Mouse (Mus musculus): ENCODE measurements around the gene Csrp1.
A peak's percentile ranks its signal among the peaks of the same experiment; 100 is the strongest.

The Csrp1 gene

DNA sequence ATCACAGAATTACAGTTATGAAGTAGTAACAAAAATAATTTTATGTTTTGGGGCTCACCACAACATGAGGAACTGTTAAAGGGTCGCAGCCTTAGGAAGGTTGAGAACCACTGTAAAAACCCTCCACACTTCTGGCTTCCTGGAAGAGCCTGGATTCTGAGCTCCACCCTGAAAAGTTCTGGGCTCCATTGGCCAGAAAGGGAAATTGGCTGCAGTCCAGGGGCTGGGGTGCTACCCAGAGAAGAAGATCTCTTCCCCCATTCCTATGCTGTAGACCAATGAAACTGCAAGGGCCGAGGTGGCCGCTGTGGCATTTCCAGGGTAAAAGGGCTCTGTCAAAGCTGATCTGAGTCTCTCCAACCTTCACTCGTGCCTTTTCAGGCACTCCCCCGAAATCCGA lies 21.8 kb upstream of the Csrp1 start:
- no peak for DNase-seq (ENCODE audit: low read depth, low spot score)

DNA sequence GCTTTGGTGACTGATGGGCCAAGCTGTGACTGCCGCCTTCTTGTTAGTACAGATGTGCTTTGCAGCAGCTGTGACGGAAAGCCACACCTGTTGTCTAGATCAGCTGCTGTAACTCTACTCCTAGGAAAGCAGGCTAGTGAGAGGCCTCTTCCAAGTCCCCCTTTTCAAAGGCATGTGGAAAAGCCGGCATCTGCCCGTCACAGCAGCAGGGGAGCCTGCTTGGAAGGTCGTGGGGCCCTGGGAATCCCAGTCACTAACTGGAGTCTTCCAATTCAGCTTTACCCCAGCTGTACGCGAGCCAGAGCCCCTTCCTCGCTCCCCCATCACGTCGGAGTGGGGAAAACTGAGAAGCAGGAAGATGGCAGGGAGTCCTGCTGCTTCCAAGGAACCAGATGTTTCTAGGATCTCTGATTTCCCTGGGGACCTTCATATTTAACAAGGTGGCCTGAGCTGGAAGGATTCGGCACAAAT lies 21.4 kb upstream of the Csrp1 start:
- no peak for DNase-seq (ENCODE audit: low read depth, low spot score)

DNA sequence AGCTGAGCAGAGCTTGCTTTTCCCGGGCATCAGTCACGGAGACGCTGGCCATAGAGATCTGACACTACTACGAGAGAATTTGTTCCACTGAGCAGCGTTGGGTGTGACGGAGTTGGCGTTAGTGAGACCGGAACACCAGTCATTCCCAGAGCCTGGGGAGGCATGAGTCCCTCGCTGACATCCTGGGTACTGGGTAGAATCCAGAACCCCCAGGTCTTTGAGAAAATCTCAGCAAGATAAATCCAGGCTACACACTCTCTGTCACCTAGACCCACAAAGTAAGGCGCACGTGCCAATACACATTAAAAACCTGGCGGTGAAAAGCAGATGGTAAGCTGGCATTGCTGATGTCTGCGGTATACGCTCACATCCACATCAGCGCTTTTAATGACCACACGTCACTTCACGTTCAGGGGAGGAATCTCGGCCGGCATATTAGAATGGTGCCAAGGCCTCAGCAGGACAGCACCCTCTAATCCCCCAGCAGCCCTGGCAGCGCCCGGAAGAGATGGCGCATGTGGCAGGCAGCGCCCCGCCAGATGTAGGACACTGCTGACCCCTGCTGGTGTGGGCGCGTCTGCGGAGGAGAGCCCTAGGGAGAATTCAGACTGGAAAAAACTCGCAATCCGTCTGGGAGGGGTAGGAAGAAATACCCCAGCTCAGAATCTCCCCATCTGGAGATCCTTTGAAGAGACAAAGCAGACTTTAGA lies 20.7 kb upstream of the Csrp1 start:
- peak; percentile 57 for DNase-seq (ENCODE audit: low read depth, low spot score)

GRCm38 (mm10) chr1:135699892-135700291 lies 20.0 kb upstream of the Csrp1 start:
- no peak for DNase-seq (ENCODE audit: low read depth, low spot score)

- DNase-seq (ENCODE audit: low read depth, low spot score), result peak; percentile 89
Observed at GRCm38 (mm10) chr1:135700605-135701004, 19.3 kb upstream of the Csrp1 start.

DNA sequence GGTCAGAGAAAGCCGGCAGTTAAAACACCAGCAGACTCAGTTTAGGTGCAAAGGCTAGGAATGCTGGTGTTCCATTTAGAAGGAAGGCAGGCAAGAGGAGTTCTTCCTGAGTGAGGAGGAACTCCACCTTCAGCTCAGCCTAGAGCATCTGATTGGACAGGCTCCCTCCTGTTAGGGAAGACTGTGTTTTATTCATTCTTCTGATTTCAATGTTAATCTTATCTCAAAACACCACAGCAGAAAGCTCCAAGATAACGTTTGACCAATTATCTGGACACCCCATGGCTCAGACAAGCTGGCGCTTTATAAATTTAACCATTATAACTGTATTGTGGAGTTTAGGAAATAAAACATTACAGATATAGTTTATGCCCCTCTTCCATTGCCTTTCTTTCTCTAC lies 18.5 kb upstream of the Csrp1 start:
- no peak for DNase-seq (ENCODE audit: low read depth, low spot score)

DNA sequence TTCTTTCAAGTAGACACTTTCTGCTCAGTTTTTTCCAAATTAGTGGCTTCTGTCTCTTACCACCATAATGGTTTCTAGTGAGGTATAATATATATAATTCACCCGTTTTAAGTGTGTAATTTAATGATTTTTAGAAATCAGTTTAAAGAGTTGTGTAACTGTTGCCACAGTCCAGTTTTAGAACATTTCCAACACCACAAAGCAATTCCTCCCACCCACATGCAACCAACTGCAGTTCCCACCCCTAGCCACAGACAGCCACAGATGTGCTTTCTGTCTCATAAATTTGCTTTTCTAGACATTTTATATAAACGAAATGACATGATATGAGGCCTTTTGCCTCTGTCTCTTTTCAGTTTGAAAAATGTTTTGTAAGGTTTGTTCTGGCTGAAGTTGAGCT lies 17.1 kb upstream of the Csrp1 start:
- DNase-seq (ENCODE audit: low read depth, low spot score), result no peak

- no peak for DNase-seq (ENCODE audit: low read depth, low spot score)
Observed at GRCm38 (mm10) chr1:135704317-135704821, 15.5 kb upstream of the Csrp1 start.

- no peak for DNase-seq (ENCODE audit: low read depth, low spot score)
Observed at GRCm38 (mm10) chr1:135708369-135708768, 11.5 kb upstream of the Csrp1 start.

- DNase-seq (ENCODE audit: low read depth, low spot score), result no peak
Observed at GRCm38 (mm10) chr1:135711126-135711525, 8.7 kb upstream of the Csrp1 start.

DNA sequence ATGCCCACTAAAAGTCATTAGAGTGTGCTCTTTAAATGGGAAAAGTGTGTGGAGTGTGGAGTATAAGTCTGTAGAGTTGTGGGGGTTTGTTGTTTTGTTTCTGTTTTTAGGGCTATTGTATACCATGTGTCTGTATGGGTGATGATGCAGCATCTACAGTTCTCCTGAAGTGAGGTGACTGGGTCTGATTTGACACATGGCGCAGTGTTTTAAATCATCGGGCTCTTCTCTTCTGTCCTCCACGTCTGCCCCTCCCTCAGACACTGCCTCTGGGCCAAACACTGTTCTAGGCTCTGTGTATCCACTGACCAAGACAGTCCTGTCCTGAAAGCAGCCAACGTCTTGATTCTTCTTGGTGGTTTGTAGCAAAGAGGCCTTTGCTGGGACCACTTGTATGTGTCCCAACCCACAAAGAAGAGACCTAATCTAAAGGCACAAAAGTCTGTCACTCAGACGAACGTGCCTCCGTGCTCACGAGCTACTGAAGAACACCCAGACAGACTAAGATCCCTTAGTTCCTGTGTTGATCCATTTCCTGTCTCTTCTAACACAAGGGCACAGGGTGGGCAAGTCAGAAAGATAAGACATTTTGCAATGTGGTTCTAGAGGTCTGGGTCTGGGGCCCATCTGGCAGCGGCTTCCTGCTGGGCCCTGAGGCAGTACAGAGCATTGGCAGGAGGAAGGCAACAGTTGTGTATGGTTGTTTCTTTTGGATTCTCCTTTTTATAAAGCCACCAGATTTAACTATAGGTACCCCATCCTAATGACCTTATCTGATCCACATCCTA lies 5.6 kb upstream of the Csrp1 start:
- no peak for DNase-seq (ENCODE audit: low read depth, low spot score)

- no peak for DNase-seq (ENCODE audit: low read depth, low spot score)
Observed at GRCm38 (mm10) chr1:135714901-135715609, 4.8 kb upstream of the Csrp1 start.

DNA sequence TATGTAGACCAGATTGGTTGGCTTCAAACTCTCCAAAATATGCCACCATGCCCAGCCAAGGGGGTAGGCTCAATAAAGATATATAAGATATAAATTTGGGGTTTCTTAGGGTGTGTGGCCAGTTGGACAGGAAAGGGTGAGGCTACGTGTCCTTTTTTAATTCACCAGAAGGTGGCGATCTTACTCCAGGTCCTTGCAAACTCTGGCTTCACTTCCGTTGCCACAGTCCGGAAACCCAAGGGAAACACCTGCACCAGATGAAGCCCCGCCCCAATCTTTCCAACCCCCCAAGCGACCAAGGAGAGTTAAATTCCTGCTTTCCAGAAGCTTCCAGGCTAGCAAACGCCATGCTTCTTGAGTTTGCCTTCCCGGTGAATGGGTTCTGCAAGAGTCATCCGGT lies 375 bp upstream of the Csrp1 start:
- peak; percentile 91 for DNase-seq (ENCODE audit: low read depth, low spot score)

- DNase-seq (ENCODE audit: low read depth, low spot score), result no peak
Observed at GRCm38 (mm10) chr1:135723016-135723415, 3.2 kb downstream of the Csrp1 start.

GRCm38 (mm10) chr1:135724134-135724533 lies 4.3 kb downstream of the Csrp1 start:
- no peak for DNase-seq (ENCODE audit: low read depth, low spot score)

GRCm38 (mm10) chr1:135725324-135725723 lies 5.5 kb downstream of the Csrp1 start:
- DNase-seq (ENCODE audit: low read depth, low spot score), result peak; percentile 37

GRCm38 (mm10) chr1:135725936-135726335 lies 6.1 kb downstream of the Csrp1 start:
- peak; percentile 82 for DNase-seq (ENCODE audit: low read depth, low spot score)

DNA sequence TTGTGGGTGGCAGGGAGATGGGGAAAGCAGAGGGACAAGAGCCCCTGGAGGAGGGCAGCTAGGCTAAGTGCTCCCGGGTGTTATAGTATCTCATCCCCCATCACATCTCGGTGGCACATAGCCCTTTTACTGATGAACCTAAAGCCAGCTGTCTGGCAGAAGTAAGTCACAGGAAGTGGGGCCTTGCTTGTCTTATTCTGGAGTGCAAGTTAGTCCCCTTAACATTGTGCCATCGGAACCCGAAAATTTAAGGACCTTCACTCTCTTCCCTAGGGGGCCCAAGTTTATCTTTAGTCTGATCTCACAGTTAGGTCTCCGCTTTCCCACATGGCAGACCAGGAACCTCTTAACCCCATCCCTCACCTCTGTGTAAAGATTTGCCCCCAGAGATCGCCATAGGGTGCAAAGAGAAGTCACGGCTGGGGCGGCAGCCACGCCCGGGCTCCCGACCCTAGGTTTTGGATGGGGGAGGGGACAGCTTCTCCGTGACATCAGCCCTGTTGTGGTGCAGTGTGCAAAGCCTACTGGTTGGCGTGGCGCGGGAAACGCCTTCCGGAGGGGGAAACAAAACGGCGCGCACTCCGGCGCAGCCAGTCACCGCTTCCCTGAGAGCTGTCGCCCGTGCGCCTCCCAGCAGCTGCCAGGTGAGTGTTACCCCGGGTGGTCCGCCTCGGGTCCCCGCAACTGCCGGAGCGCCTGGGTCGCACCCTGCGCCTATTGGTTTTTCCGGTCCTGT lies 8.9 kb downstream of the Csrp1 start:
- peak; percentile 95 for DNase-seq (ENCODE audit: low read depth, low spot score)

GRCm38 (mm10) chr1:135729367-135729713 lies 9.5 kb downstream of the Csrp1 start:
- no peak for DNase-seq (ENCODE audit: low read depth, low spot score)

- DNase-seq (ENCODE audit: low read depth, low spot score), result peak; percentile 35
Observed at GRCm38 (mm10) chr1:135729821-135730220, 10.0 kb downstream of the Csrp1 start.

- peak; percentile 53 for DNase-seq (ENCODE audit: low read depth, low spot score)
Observed at GRCm38 (mm10) chr1:135730296-135730695, 10.4 kb downstream of the Csrp1 start.

- no peak for DNase-seq (ENCODE audit: low read depth, low spot score)
Observed at GRCm38 (mm10) chr1:135731393-135731792, 11.5 kb downstream of the Csrp1 start.
